Mouse (Mus musculus) bone marrow macrophage, adult 2 months (primary cell): ENCODE measurements at regions not wholly inside any gene's neighbourhood (a gene's known extent, or its start where the extent isn't known, plus 50 kb on each side); places are given as distances from the start of the nearest gene placed in this dataset.

ENCODE experiments used
- CTCF ChIP-seq: IDR thresholded peaks from 2 replicates; pipeline ENCODE4 v1.5.1; 2012; ENCODE audit warnings: low read depth, mild to moderate bottlenecking, low read length, moderate library complexity
- POLR2A ChIP-seq: IDR thresholded peaks from 2 replicates; pipeline ENCODE4 v1.6.1; 2012; ENCODE audit warnings: mild to moderate bottlenecking, low read depth, low read length, borderline replicate concordance

- peak; percentile 48 for TF ChIP-seq CTCF
- TF ChIP-seq POLR2A: no peak
These were observed 196.7 kb downstream of the Ly86 start for GRCm38 (mm10) chr13:37541674-37542073.
